Mouse (Mus musculus) kidney, postnatal 36 days (tissue): Measurements from ENCODE around the gene Dut.

Experiments used
- DNase-seq, 2 experiments: peaks; one replicate each; pipeline ENCODE4 v3.0.0; 2021 to 2022; ENCODE audit warnings: mixed read lengths in 2 of 2

The Dut gene

GRCm38 (mm10) chr2:125247108-125247961 is at the start of gene Dut:
Gene Dut (plus strand): TSS chr2:125247190.
- DNase-seq, result peak; percentile 94 to 97

- no peak for DNase-seq
Observed at GRCm38 (mm10) chr2:125208894-125209596, 37.9 kb upstream of the Dut start.

GRCm38 (mm10) chr2:125211831-125212510 is 35.0 kb upstream of the Dut start:
- no peak for DNase-seq

- peak; percentile 59 to 86 for DNase-seq
Observed at GRCm38 (mm10) chr2:125214592-125214991, 32.4 kb upstream of the Dut start.

GRCm38 (mm10) chr2:125217286-125217685 is 29.7 kb upstream of the Dut start:
- no peak for DNase-seq

- DNase-seq, result peak in 1 of 2 experiments; percentile 33
Observed at GRCm38 (mm10) chr2:125218566-125218965, 28.4 kb upstream of the Dut start.

GRCm38 (mm10) chr2:125219268-125219667 is 27.7 kb upstream of the Dut start:
- DNase-seq, result no peak

GRCm38 (mm10) chr2:125221673-125222072 is 25.3 kb upstream of the Dut start:
- no peak for DNase-seq

- no peak for DNase-seq
Observed at GRCm38 (mm10) chr2:125228472-125229409, 18.2 kb upstream of the Dut start.

- DNase-seq, result no peak
Observed at GRCm38 (mm10) chr2:125232183-125232582, 14.8 kb upstream of the Dut start.

- no peak for DNase-seq
Observed at GRCm38 (mm10) chr2:125233537-125233936, 13.5 kb upstream of the Dut start.

GRCm38 (mm10) chr2:125234049-125234448 is 12.9 kb upstream of the Dut start:
- no peak for DNase-seq

GRCm38 (mm10) chr2:125245545-125246285 is 1.3 kb upstream of the Dut start:
- DNase-seq, result peak in 1 of 2 experiments; percentile 22

- DNase-seq, result no peak
Observed at GRCm38 (mm10) chr2:125246669-125247068, 321 bp upstream of the Dut start.

GRCm38 (mm10) chr2:125247962-125248235 is 909 bp downstream of the Dut start:
- no peak for DNase-seq

- no peak for DNase-seq
Observed at GRCm38 (mm10) chr2:125248256-125248655, 1.3 kb downstream of the Dut start.

GRCm38 (mm10) chr2:125249339-125249738 is 2.3 kb downstream of the Dut start:
- DNase-seq, result no peak

- DNase-seq, result no peak
Observed at GRCm38 (mm10) chr2:125249874-125250273, 2.9 kb downstream of the Dut start.

- peak in 1 of 2 experiments; percentile 43 for DNase-seq
Observed at GRCm38 (mm10) chr2:125251781-125252180, 4.8 kb downstream of the Dut start.

GRCm38 (mm10) chr2:125252275-125252674 is 5.3 kb downstream of the Dut start:
- DNase-seq, result peak; percentile 52 to 78

- no peak for DNase-seq
Observed at GRCm38 (mm10) chr2:125253699-125254098, 6.7 kb downstream of the Dut start.

- DNase-seq, result no peak
Observed at GRCm38 (mm10) chr2:125254630-125255029, 7.6 kb downstream of the Dut start.
